Mouse (Mus musculus) effector memory CD4-positive, alpha-beta T cell, adult 7 months (primary cell): ENCODE measurements around the gene Zfp788. TPM values are rescaled to one million over a fixed set of nuclear protein-coding genes. Genes with fewer than 3 reads are reported as not detected.

Experiments
- polyA plus RNA-seq: library from polyadenylated mRNA; unstranded; fragments of 100-300 nt; shearing (Covaris generic); gene quantifications from one replicate; pipeline ENCODE4 v1.2.1, GENCODE M21; 2017

The Zfp788 gene
- 10.8 TPM for polyA plus RNA-seq

DNA sequence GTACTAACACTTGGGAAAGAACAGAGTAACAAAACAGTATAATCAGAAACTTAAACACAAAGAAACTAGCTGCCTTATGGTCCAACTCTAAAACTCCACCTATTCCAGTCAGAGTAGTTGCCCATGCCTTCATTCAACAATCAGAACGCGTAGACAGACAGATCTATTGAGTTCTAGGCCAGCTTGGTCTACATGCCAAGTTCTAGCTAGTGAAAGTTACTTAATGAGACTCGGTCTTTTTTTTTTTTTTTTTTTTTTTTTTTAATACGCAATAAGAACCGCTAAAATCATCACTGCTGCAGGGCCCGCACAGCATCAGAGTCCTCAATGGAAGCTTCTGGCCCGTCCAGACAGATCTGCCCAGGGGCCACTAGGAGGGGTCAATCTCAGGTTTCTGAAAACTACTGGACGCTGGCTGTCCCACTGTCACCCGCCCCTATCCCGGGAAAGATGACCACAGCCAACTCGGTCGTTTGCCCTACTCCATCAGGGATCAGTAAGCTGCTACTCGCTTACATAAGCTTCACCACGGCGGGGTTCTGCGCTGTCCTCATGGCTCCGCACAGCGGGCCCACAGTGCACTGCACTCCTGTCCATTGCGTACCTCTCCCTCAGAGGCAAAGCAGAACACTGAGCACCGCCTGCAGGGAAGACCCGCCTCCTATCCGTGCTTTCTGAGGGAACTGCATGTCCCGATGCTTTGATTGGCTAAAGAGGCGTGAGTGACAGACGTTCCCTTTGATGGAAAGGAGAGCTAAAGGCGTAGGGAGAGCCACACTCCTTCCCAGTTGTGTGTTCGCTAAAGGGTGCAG, at the start of gene Zfp788:
Gene Zfp788, plus strand, starts transcription at position 795 of the 812 bp plus-strand sequence.

DNA sequence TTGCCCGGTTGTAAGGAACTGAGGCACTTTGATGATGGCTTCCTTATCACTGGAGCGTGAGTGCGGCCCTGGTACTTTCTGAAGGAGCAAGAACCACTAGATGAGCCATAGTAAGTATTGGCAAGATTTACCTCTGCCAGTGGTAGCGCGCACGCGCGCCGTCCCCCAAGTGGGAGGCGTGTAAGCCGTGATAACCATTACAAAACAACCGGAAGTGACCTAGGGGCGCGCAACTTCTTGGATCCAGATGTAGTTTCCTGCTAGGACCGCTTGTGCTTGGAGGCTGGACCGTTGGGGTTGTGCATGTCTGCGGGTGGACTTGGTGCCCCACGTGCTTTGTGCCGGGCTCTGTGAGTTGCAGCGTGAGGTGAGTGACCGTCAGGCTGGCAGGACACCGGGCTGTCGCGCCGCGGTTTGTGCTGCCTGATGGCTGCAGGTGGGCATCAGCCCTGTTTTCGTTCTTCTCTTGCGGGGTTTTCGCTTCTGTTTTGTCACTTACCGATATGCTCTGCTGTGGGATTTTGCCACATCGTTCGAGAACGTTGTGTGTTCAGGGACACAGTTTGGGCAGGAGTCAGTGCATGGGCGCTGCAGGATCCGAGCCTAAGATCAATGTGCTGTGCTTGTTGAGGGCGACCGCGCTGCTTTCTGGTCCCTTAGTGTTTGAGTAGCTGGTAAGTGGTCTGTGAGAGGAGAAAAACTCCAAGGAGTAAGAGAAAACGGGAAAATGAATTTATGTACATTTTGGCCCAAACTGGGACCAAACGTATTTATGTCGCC, 33.8 kb upstream of the Zfp788 start, which contains the start of gene 2610021A01Rik:
Gene 2610021A01Rik, plus strand, starts transcription at position 197 of the 780 bp plus-strand sequence.

Other genes starting within 250 kb of the Zfp788 start
- gene AI987944, start 239.8 kb upstream of the Zfp788 start, polyA plus RNA-seq, result 20.1 TPM
- gene Vmn2r57, start 184.5 kb upstream of the Zfp788 start, polyA plus RNA-seq, result not detected
- gene Gm20449, start 133.8 kb upstream of the Zfp788 start, polyA plus RNA-seq, result not detected
- 4.4 TPM for gene AW146154, start 133.3 kb upstream of the Zfp788 start, polyA plus RNA-seq
- not detected for gene Gm6871, start 59.5 kb upstream of the Zfp788 start, polyA plus RNA-seq
- 13.4 TPM for gene 2610021A01Rik, start 34.0 kb upstream of the Zfp788 start, polyA plus RNA-seq
- gene Vmn2r58, start 239.5 kb downstream of the Zfp788 start, polyA plus RNA-seq, result not detected